Mouse (Mus musculus) embryonic fibroblast, embryonic 13.5 days (primary cell): ENCODE data around the gene Slc51b. TPM values are rescaled to one million over a fixed set of nuclear protein-coding genes. Genes with fewer than 3 reads are reported as not detected.
A peak's percentile ranks its signal among the peaks of the same experiment; 100 is the strongest.

Experiments used
- H3K27ac ChIP-seq: 2 replicates; pipeline ENCODE4 v1.5.1; 2012; ENCODE audit warnings: low read length, control low read depth, inconsistent platforms; ENCODE audit not compliant: insufficient read depth
- H3K4me1 ChIP-seq: 2 replicates; pipeline ENCODE4 v1.6.1; 2011; ENCODE audit warnings: low read length; ENCODE audit not compliant: control insufficient read depth, insufficient read depth
- H3K4me3 ChIP-seq: 2 replicates; pipeline ENCODE4 v1.5.1; 2011; ENCODE audit warnings: mild to moderate bottlenecking, control low read depth, low read length; ENCODE audit not compliant: insufficient read depth
- CTCF ChIP-seq: IDR thresholded peaks from 2 replicates; pipeline ENCODE4 v1.5.1; 2011; ENCODE audit warnings: mild to moderate bottlenecking, control low read depth, low read length, moderate library complexity, borderline replicate concordance; ENCODE audit not compliant: insufficient read depth
- POLR2A ChIP-seq: IDR thresholded peaks from 2 replicates; pipeline ENCODE4 v1.6.1; 2011; ENCODE audit warnings: low read depth, mild to moderate bottlenecking, control low read depth, low read length, moderate library complexity
- polyA plus RNA-seq: library from polyadenylated mRNA; stranded (reverse); fragments of >200 nt; gene quantifications from 2 replicates; pipeline ENCODE4 v1.2.4, GENCODE M21; 2011; ENCODE audit warnings: low read depth; ENCODE audit not compliant: missing spikeins, insufficient read length

The Slc51b gene
- polyA plus RNA-seq, 1 experiment = not detected

- H3K27ac ChIP-seq = no peak within 1 kb of the TSS
- TF ChIP-seq POLR2A = peak; percentile 97
- no peak for TF ChIP-seq CTCF
- H3K4me1 ChIP-seq = no peaks in the 10 kb centered on the region
- peak within 1 kb of the TSS; percentile 82 for H3K4me3 ChIP-seq
These were observed 13.0 kb upstream of the Slc51b start, which contains the start of gene Mtfmt for GRCm38 (mm10) chr9:65435671-65436301. Mtfmt (plus strand) TSS chr9:65435782.

DNA sequence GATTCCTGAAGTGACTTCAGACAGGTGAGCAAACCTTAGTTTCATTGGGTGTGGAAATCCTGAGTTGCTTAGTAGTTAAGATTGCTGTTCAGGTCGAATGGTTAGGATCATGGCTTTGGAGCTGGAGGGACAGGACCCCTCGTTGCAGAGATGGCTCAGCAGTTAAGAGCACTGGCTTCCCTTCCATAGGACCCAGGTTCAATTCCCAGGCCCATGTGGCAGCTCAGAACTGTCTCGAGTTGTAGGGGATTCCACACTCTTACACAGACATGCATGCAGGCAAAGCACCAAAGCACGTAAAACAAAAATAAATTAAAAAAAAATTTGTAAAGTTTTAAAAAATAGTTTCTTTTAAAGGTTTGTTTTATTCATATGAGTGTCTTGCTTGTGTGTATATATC is 12.5 kb upstream of the Slc51b start:
- no peaks in the 10 kb centered on the region for H3K4me1 ChIP-seq
- TF ChIP-seq CTCF = no peak
- TF ChIP-seq POLR2A = no peak
- H3K27ac ChIP-seq = no peak overlapping the region
- no peak overlapping the region for H3K4me3 ChIP-seq

GRCm38 (mm10) chr9:65434140-65434539 is 11.4 kb upstream of the Slc51b start:
- H3K4me1 ChIP-seq = no peaks in the 10 kb centered on the region
- TF ChIP-seq CTCF (peak; percentile 53; the same call in 1 of the 2 replicates), POLR2A (no peak)
- H3K27ac ChIP-seq = no peak overlapping the region
- H3K4me3 ChIP-seq = no peak overlapping the region

GRCm38 (mm10) chr9:65432236-65432635 is 9.5 kb upstream of the Slc51b start:
- Histone ChIP-seq H3K4me3 (no peak overlapping the region), H3K4me1 (no peaks in the 10 kb centered on the region), H3K27ac (no peak overlapping the region)
- TF ChIP-seq CTCF = peak; percentile 55; the same call in 1 of the 2 replicates
- no peak for TF ChIP-seq POLR2A

DNA sequence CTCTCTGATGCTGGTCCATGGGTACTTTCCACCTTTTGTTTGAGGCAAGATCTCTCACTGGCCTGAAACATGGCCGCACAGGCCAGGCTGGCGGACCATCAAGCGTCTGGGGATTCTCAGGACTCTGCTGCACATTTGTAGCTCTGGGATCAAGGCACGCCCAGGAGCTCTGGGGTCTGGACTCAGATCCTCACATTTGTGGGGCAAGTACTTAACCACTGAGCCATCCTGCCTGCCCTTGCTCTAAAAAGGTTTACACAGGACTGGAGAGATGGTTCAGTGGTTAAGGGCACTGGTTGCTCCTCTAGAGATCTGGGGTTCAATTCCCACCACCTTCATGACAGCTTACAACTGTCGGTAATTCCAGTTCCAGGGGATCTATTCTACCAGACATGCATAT is 8.2 kb upstream of the Slc51b start:
- TF ChIP-seq POLR2A (no peak), CTCF (no peak)
- H3K4me1 ChIP-seq = no peaks in the 10 kb centered on the region
- H3K27ac ChIP-seq = no peak overlapping the region
- no peak overlapping the region for H3K4me3 ChIP-seq

DNA sequence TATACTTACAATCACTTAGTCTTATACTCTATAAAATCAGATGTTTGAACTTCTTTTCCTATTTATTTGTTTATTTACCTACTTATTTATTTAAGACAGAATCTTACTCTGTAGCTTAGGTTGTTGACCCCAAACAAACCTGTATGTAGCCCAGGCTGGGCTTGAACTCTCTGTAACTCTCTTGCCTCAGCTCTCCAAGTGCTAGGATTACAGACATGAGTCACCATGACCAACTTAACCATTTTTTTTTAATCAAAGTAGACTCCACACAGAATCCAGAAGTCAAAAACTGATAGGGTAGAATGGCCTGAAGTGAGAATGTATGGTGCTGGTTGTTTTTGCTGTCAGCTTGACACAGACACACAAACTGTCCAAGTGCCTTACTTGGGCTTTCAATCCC is 7.6 kb upstream of the Slc51b start:
- Histone ChIP-seq H3K4me1 (no peaks in the 10 kb centered on the region), H3K4me3 (no peak overlapping the region), H3K27ac (no peak overlapping the region)
- no peak for TF ChIP-seq CTCF
- TF ChIP-seq POLR2A = no peak

- no peaks in the 10 kb centered on the region for H3K4me1 ChIP-seq
- TF ChIP-seq CTCF = no peak
- no peak for TF ChIP-seq POLR2A
- no peak overlapping the region for H3K27ac ChIP-seq
- no peak overlapping the region for H3K4me3 ChIP-seq
These were observed 5.2 kb upstream of the Slc51b start for GRCm38 (mm10) chr9:65428003-65428402.

GRCm38 (mm10) chr9:65427511-65427910 is 4.8 kb upstream of the Slc51b start:
- no peak overlapping the region for H3K4me3 ChIP-seq
- TF ChIP-seq CTCF (no peak), POLR2A (no peak)
- no peak overlapping the region for H3K27ac ChIP-seq
- no peaks in the 10 kb centered on the region for H3K4me1 ChIP-seq

- H3K4me3 ChIP-seq = no peak overlapping the region
- TF ChIP-seq CTCF (no peak), POLR2A (no peak)
- no peak overlapping the region for H3K27ac ChIP-seq
- no peaks in the 10 kb centered on the region for H3K4me1 ChIP-seq
These were observed 1.6 kb upstream of the Slc51b start for GRCm38 (mm10) chr9:65424393-65424792.

GRCm38 (mm10) chr9:65419633-65420032 is 3.1 kb downstream of the Slc51b start:
- H3K4me3 ChIP-seq = no peak overlapping the region
- H3K27ac ChIP-seq = no peak overlapping the region
- H3K4me1 ChIP-seq = no peaks in the 10 kb centered on the region
- no peak for TF ChIP-seq CTCF
- TF ChIP-seq POLR2A = no peak
